Mouse (Mus musculus): ENCODE measurements around the gene Ptger1.

The Ptger1 gene

DNA sequence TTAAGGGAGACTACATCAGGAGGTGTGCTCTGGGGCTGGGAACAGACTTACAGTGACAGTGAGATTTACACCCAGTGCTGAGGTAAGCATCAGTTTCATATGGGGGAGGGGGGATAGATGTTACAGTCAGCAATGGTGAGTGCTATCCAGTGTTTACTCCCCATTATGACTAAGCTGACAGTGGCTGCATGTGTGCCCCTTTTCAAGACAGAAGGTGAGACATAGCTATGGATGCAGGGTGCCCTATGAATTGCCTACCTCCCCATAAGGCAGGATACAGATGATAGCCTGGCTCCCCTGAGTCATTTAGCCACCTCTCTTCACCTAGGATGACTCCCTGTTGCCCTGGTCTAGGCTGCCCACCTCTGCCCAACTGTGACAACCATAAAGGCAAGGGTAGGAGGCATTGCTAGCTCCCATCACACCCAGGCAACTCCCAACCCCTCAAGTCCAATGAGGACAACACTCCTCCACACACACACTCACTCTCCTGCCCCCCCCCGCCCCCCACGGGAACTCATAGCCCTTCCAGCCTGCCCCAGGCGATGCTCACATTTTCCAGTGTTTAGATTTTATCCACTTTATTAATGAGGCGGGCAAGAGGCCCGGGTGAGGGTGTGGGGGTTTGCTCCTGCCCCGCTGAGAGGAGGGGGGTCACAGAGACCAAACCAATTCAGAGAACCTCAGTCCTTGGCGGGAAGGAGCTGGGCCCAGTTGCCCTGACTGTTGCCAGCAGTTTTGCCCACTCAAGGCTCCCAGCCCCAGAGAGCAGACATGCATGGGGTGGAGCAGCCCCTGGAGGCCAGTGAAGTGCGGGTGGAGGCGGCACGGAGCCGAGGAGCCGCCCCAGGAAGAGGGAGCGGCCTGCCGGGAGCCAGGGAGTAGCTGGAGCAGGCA, at the start of gene Ptger1:
Ptger1 (plus strand) TSS at position 710 of the 897 bp plus-strand sequence.
- peak; percentile 65 for DNase-seq (ENCODE audit: extremely low read depth, insufficient read length, low spot score)

DNA sequence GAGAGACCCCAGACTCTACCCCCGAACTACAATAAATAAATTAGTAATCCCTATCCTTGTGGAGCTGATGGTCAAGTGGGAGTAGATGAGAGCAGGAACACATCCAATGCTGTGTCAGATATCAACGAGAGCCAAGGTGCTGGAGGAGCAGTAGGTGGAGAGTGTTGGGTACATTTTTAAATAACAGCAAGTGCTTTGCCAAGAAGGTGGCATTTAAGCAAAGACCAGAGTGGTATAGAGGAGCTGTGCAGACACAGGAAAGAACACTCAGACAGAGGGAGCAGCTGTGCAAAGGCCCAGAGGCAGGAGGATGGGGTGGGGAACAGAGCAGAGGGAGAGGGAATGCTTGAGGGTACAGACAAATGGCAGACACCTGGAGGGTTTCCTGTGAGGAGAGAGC, 49.4 kb upstream of the Ptger1 start:
- no peak for DNase-seq (ENCODE audit: extremely low read depth, insufficient read length, low spot score)

DNA sequence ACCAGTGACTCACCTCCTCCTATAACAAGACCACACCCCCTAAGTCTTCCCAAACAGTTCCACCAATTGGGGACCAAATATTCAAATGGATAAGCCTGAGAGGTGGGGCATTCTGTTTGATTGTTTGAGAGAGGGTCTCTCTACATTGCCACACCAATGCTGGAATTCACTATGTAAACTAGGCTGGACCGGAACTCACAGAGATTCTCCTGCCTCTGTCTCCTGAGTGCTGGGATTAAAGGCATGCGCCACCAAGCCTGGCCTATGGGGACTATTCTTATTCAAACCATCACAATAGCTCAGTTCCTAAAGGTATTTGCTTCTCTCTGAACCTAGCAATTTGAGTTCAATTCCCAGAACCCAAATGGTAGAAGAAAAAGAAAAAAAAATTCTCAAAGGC, 47.9 kb upstream of the Ptger1 start:
- DNase-seq (ENCODE audit: extremely low read depth, insufficient read length, low spot score) = no peak

DNA sequence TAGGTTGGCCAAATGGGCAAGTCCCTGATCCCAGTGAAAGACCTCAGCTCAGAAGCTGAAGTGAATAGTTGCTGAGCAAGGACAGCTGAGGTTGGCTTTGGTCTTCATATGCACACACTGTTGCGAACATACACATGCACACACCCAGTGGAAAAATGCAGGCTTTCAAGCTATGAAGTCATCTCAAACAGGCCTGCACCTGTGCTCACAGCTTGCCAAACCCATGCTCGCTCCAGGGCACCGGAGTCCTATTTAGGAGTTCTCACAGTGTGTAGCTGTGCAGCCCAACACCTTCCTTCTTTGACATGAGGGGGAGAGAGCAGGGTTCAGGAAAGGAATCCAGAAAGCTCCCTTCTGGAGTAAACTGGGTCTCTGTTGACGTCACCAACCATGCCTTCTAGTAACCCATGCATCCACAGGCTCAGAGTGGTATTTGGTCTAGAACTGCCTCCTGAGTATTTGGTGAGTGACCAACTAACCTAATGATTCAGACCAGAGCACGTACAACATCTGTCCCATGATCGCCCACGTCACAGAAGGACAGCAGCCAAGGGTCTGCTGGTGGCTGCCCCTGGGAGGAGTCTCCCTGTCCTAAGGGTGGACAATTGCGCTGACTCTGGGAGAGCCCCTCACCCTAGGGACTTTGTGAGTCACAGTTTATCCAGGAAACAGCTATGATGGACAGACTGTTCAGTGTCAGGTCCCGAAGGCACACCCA, 46.8 kb upstream of the Ptger1 start:
- DNase-seq (ENCODE audit: extremely low read depth, insufficient read length, low spot score) = peak; percentile 55

DNA sequence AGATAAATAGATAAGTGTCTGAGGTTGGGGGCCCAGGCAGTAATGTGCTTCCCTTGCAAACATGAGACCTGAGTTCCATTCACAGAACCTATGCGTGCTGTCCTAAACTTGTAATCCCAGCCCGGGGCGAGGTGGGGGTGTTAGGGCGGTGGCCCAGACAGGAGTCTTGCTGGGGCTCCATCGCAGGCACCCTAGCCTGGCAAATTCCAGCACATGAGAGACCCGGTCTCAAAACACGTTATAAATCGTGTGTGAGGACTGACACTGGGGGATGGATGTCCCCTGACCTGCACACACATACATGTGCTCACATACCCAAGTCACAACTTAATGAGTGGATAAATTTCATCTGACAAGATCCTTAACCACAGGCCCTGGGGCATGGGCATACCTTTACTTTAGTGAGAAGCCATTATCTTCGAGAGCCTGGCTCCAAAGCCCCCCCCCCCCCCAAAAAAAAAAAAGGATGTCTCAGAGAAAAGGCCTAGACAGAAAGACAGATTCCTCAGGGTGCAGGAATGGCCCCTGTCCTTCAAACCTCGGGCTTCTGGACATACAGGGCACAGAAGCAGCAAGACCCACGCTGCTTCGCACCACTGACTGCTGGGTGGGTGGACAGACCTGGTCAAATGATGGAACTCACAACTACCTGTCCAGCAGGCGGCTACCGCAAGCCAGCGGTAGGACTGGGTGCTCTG, 44.6 kb upstream of the Ptger1 start:
- no peak for DNase-seq (ENCODE audit: extremely low read depth, insufficient read length, low spot score)

DNA sequence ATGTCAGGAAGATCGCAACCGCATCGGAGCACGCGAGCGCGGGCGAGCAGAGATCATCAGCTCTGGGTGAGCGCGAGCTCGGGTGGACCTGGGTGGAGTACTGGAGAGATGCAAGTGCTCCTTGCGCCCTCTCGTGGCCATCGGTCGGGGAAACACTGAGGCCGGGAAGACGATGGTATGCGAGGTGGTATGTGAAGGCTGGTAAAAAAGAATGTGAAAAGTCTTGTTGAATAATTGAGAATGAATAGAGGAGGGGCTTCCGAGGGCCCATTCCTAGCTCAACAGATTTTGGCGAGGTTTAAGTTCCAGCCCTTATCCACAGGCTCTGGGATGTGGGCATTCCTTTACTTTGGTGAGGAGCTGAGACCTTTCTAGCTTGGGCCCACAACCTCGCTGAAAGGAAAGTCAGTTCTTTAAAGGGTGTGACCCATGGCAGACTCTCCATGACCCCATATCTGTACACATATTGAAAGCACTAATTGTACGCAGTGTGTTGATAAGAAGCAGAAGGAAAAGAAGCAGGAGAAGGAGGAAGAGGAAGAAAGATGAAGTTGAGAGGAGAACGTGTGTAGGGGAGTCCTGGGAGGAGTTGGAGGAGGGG, 44.0 kb upstream of the Ptger1 start:
- peak; percentile 85 for DNase-seq (ENCODE audit: extremely low read depth, insufficient read length, low spot score)

DNA sequence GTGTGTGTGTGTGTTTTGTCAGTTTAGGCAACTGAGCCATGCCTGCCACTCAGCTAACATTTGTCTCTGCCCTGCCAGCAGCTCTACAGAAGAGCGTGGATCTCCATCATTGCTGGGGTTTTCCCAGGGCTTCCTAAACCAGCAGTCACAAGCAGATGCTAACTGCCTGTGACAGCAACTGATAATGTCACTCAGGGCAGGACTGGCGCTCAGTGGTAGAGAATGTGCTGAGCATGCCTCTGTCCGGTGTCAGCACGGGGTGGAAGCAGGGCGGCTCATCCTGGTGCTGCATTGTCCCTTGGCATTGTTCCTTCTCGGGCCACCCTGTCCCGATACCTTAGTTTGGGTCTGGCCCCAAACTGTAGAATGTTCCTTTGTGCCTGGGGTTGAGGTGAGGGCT, 42.9 kb upstream of the Ptger1 start:
- no peak for DNase-seq (ENCODE audit: extremely low read depth, insufficient read length, low spot score)

DNA sequence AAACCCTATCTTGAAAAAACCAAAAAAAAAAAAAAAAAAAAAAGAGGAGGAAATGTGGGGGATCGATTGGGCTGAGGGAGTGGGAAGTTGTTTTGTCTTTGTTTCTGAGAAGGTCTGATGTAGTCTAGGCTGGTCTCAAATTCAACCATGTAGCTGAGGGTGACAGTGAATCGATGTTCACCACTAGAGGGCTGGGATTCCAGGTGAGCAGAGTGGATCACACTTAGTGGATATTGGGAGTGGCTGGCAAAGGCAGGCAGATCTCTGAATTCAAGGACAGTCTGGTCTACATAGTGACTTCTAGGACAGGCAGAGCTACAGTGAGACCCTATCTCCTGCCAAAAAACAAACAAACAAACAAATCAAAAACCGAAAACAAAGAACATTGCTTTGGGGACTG, 41.7 kb upstream of the Ptger1 start:
- DNase-seq (ENCODE audit: extremely low read depth, insufficient read length, low spot score) = no peak

DNA sequence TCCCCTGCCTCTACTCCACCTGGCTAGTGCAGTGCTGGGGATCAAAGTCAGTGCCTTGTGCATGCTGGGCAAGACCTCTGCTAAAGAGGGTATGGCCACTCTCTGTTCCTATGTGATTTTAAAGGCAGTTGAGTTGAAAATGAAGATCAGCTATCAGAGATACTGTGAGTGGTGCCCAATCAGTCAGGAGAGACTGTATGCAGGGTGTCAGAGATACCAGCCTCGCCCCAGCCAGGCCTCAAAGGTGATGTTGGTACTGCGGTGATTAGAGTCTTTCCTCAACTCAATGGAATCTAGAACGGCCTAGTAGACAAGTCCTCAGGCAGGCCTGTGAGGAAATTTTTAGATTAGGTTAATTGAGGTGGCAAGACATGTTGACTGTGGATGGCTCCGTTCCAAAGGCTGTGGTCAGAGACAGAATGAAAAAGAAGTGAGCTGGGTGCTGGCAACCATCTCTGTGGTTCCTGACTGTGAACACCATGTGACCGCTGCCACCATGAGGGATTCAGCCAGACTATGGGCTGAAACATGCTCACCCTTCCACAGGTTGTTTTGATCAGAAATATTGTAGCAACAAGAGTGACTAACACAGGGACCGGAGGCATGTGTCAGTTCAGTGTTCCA, 40.7 kb upstream of the Ptger1 start:
- DNase-seq (ENCODE audit: extremely low read depth, insufficient read length, low spot score) = no peak

DNA sequence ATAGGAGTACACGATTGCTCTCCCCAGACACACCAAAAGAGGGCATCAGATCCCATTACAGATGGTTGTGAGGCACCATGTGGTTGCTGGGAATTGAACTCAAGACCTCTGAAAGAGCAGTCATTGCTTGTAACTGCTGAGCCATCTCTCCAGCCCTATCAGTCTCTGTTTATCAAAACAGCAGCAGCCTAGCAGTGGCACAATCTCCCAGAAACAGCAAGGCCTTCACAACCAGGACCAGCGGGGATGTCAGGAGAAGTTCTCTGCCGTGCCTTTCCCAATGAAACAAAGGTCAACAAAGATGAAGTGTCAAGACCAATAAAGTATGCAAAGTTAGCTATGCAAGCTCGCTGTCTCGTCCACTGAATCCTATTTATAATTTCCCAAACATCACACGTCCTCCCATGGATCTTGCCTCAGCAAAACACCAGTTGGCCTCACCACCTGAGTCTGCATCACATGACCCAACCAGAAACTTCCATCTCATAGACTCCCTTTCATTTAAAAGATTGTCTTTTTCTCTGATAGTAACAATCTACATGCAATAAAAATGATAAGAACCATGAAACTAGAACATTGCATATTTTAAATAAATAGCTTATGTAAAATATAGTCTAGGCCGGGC, 34.3 kb upstream of the Ptger1 start:
- no peak for DNase-seq (ENCODE audit: extremely low read depth, insufficient read length, low spot score)

DNA sequence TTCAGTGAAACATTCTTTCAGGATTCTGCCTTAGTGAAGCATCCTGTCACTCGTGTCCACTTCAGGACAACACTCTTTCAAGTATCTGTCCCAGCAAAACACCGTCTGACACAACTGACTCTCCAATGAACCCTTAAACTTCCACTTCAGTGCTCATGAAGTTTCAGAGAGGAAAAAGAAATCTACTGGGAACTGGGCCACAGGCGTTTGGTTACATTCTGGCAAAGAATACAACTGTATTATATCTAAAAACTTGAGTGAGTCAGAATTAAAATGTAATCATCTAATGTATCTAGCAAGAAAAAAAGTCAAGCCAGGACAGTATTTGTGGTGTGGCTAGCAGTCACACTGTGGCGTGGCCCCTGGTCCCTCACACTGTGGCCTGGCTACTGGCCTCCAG, 27.6 kb upstream of the Ptger1 start:
- DNase-seq (ENCODE audit: extremely low read depth, insufficient read length, low spot score) = no peak

DNA sequence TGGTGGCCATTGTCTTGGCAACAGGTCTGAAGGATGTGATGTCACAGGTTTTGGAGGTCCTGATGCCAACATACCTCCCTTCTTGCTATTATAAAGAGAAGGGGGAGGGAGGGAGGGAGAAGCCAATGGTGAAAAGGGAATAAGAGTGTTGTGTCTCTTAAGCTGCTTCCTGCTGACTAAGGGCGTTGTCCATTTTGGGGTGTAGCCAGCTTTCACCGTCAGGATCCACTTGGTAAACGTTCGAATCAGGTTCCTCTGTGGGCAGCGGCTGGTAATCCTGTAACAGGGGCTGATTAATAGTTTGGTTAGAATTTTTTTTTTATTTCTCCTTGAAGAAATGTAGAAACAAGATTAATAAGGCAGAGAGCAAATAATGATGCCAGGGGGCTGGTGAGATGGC, 26.8 kb upstream of the Ptger1 start:
- no peak for DNase-seq (ENCODE audit: extremely low read depth, insufficient read length, low spot score)

DNA sequence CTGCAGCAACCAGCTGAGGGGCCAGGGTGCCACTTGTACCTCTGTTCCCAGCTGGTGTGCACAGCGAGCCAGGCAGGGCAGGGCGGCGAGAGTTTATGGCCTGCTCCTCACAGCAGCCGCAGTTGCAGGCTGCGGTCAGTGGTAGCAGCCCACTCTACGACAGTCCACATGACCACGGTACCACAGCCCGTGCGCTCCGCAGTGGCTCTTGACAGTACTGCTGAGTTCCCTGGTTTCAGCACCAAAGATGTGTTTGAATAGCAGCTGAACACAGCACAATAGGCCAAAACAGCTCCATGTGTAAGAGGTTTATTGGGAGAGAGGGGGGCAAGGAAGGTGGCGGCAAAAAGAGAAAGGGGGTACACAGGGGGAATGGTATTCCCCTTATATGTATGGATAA, 19.0 kb upstream of the Ptger1 start:
- no peak for DNase-seq (ENCODE audit: extremely low read depth, insufficient read length, low spot score)

DNA sequence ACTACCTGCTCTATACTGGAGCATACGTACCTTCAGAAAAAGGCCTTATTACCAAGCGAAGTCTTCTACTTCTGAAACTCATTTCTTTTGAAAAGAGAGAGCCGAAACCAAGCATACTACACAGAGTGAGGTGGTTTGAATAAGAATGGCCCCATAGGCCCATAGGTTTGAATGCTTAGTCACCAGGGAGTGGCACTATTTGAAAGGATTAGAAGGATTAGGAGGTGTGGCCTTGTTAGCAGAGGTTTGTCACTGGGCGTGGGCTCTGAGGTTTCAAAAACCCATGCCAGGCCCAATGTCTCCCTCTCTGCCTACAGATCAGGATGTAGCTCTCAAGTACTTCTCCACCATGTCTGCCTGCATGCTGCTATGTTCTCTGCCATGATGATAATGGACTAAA, 18.4 kb upstream of the Ptger1 start:
- DNase-seq (ENCODE audit: extremely low read depth, insufficient read length, low spot score) = no peak

DNA sequence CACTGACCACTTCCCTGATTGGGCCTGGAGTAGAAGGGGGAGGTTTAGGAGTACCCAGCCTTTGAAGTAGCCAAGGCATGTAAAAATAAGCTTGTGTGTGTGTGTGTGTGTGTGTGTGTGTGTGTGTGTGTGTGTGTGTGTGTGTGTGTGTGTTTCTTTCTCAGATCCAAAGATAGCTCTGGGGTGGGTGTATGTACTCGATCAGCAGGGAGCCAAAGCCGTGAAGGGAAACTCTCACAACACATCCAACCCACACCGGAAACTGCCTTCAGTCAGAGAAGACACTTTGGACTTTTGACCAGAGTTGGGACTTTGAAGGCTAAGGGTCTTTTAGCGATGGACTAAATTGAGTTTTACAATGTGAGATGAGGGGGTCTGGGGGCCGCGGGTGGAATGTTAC, 16.8 kb upstream of the Ptger1 start:
- no peak for DNase-seq (ENCODE audit: extremely low read depth, insufficient read length, low spot score)

DNA sequence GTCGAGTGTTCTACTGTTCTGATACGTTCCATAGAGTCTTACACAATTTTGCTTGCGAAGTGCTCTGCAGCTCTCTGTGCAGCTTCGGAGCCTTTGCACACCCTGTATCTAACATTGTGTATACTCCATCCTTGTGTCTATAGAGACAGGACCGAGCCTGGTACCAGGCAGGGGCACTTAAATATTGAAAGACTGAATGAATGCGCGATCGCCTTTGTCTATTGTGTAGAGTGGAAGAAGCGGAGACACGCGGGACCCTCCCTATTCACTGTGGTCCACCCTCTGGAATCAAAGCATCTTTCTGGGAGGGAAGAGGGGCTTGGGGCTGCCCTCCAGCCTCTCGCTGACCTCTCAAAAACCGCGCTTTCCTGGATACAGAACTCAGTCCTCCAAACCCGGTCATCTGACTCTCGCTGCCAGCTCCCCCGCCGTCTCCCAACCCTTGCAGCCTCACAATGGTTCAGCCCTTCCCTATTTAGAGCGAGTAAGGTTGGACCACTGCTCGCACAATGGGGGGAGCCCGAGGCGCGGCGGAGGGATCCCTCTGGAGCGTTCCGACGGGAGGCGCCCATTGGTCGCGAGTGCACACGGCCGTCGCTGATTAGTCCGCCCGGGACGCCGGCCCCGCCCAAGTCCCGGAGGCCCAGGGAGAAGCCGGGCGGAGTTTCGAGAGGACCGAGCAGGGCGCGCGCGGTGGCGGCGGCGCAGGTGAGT, 14.3 kb upstream of the Ptger1 start, which contains the start of gene Gipc1:
Gipc1 (plus strand) TSS at position 648 of the 714 bp plus-strand sequence.
- peak; percentile 98 for DNase-seq (ENCODE audit: extremely low read depth, insufficient read length, low spot score)

DNA sequence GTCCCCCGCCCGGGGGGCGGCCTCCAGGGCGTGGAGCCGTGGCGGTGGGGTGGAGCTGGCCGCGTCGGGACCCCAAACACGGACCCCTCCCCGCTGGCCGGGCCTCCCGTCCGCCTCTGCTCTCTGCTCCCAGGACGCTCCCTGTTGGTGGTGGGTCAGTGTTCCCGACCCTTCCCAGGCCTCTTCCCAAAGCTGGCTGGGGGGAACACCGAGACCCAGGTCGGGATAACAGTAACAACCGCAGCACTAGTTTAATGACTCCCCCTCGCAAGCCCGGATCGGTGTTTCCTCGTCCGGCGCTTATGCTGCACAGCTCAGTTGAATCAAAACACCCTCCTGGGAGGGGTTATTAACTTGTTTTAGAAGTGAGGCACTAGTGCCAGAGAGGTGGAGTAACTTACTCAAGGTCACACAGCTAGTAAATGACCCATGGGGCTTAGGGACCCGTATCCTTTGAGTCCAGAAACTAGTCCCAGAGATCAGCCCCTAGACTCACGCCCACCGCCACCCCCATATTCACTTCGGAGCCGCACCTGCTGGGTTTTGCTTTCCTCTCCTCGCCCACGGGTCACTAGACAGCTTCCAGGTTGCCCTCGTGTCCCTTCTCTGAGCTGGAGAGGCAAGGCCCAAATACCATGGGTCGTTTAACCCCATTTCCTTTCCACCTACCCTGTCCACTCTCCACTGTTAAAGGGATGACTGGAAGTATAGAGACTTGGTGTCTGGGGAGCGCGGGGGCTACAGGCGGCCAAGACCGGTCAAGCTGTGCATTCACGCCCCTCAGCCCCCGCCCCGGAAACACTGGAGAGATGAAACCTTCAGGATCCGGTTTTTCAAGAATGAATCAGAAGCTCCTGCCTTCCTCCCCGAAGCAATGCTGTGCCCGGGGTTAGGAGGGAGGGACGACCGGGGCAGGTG, 13.5 kb upstream of the Ptger1 start:
- no peak for DNase-seq (ENCODE audit: extremely low read depth, insufficient read length, low spot score)

DNA sequence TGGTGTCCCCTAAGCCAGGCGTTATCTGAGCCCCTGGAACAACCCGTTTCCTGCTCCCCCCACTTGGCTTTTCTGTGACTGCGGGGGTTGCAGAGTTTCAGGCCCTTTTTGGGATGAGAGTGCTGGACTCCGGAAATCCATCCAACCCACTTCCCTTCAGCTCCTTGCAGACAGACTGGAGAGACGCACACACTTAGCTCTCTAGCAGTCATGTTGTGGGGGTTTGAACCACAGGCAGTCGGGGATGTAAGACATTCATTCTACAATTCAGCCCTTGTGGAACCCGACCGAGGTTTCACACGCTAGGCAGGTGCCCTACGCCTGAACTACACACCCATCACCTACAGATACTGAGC, 12.8 kb upstream of the Ptger1 start:
- no peak for DNase-seq (ENCODE audit: extremely low read depth, insufficient read length, low spot score)

DNA sequence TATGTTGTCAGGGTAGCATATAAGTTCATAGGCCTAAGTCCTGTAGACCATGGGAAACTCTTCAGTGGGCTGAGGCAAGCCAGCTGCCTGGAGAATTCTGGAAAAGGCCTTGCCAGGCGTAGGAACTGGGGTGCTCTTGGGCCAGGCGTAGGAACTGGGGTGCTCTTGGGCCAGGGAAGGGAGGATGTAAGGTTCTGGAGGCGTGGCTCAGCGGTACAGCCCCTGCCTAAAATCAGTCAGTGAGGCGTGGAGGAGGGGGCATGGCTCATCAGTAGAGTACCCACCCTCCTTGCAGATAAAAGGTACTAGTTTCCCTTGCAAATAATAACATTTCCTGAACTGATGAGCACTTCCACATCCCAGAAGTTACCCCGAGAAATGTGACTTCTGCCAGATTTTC, 11.8 kb upstream of the Ptger1 start:
- DNase-seq (ENCODE audit: extremely low read depth, insufficient read length, low spot score) = no peak
